Mouse (Mus musculus) cerebellum, adult 9-10 months (tissue): ENCODE data around the gene Wdr86.

ENCODE experiments used
- DNase-seq: peaks from one replicate; pipeline ENCODE4 v3.0.0; 2022

Wdr86 gene

DNA sequence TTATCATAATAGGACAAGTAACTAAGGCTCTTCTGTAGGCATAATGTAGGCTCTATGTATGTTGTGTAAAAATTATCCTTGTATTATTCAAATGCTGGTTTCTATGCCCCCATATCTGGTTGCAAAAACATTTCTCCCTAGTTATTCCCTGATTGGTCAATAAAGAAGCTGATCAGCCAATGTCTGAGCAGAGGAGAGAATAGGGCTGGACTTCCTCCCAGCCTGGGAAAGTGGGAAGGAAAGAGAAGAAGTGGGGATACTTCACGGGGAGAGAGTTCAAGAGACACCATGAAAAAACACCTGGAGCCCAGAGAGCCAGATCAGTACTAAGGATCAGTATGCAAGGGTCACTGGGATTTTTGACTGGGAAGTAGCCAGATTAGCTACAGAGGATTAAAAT lies 49.1 kb downstream of the Wdr86 start:
- no peak for DNase-seq

DNA sequence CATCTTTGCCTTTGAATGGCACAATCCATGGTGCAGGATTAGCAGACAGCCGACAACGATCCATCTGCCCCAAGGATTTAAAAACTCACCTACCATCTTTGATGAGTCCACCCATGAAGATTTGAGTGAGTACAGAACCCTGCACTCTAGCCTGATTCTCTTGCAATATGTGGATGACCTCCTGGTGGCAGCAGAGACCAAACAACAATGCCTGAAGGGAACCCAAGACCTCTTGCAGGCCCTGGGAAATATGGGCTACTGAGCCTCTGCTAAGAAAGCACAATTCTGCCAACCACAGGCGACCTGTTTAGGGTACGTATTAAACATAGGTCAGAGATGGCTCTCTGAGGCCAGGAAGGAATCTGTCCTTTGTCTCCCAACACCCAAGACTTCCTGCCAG lies 56.3 kb downstream of the Wdr86 start:
- DNase-seq: peak; percentile 91
